Mouse (Mus musculus) MEL (cell line): ENCODE results near the gene Wwc2.

Experiments used
- CHD1 ChIP-seq: IDR thresholded peaks from 2 replicates; pipeline ENCODE4 v1.6.1; 2012; ENCODE audit warnings: low read depth, mild to moderate bottlenecking, inconsistent platforms, low read length, improper control_type of control experiment
- CHD2 ChIP-seq: IDR thresholded peaks from 2 replicates; pipeline ENCODE4 v1.6.1; 2011; ENCODE audit warnings: low read length, improper control_type of control experiment
- CTCF ChIP-seq, 3 experiments: IDR thresholded peaks in 2 of 3; conservative IDR thresholded peaks in 1 of 3; 2 replicates each; pipeline ENCODE4 v1.5.1; 2011 to 2012; ENCODE audit warnings: low read length in 3 of 3, low read depth in 2 of 3, mild to moderate bottlenecking in 2 of 3, improper control_type of control experiment in 1 of 3, inconsistent platforms in 1 of 3, mixed read lengths in 1 of 3, moderate library complexity in 1 of 3; ENCODE audit not compliant: control insufficient read depth in 1 of 3, insufficient read depth in 1 of 3, poor library complexity in 1 of 3, severe bottlenecking in 1 of 3
- EP300 ChIP-seq, 2 experiments: IDR thresholded peaks; 2 replicates each; pipeline ENCODE4 v1.6.1; 2011; ENCODE audit warnings: improper control_type of control experiment in 2 of 2, low read length in 2 of 2, low read depth in 1 of 2, mild to moderate bottlenecking in 1 of 2
- NRF1 ChIP-seq: IDR thresholded peaks from 2 replicates; pipeline ENCODE4 v1.6.1; 2014; ENCODE audit warnings: low read depth, mild to moderate bottlenecking, inconsistent platforms, low read length, improper control_type of control experiment, moderate library complexity; ENCODE audit not compliant: poor library complexity, insufficient read depth, severe bottlenecking
- POLR2A ChIP-seq, 2 experiments: IDR thresholded peaks; 2 replicates each; pipeline ENCODE4 v1.6.1; 2011 to 2012; ENCODE audit warnings: low read length in 2 of 2, mild to moderate bottlenecking in 2 of 2, control low read depth in 1 of 2, improper control_type of control experiment in 1 of 2, low read depth in 1 of 2, moderate library complexity in 1 of 2; ENCODE audit not compliant: control insufficient read depth in 1 of 2, insufficient read depth in 1 of 2, poor library complexity in 1 of 2
- POLR2AphosphoS5 ChIP-seq: IDR thresholded peaks from 2 replicates; pipeline ENCODE4 v1.6.1; 2012; ENCODE audit warnings: low read depth, borderline replicate concordance, mild to moderate bottlenecking, inconsistent platforms, low read length, moderate library complexity, mixed read lengths
- RCOR1 ChIP-seq: IDR thresholded peaks from 2 replicates; pipeline ENCODE4 v1.6.1; 2012; ENCODE audit warnings: low read depth, mild to moderate bottlenecking, inconsistent platforms, low read length, improper control_type of control experiment
- TBP ChIP-seq: IDR thresholded peaks from 2 replicates; pipeline ENCODE4 v1.8.0; 2011; ENCODE audit warnings: low read depth, low read length, improper control_type of control experiment
- TCF12 ChIP-seq: IDR thresholded peaks from 2 replicates; pipeline ENCODE4 v1.6.1; 2014; ENCODE audit warnings: low read depth, mild to moderate bottlenecking, inconsistent platforms, low read length, improper control_type of control experiment, moderate library complexity
- UBTF ChIP-seq: IDR thresholded peaks from 2 replicates; pipeline ENCODE4 v1.6.1; 2012; ENCODE audit warnings: low read depth, mild to moderate bottlenecking, inconsistent platforms, low read length, improper control_type of control experiment, moderate library complexity, borderline replicate concordance; ENCODE audit not compliant: insufficient read depth

DNA sequence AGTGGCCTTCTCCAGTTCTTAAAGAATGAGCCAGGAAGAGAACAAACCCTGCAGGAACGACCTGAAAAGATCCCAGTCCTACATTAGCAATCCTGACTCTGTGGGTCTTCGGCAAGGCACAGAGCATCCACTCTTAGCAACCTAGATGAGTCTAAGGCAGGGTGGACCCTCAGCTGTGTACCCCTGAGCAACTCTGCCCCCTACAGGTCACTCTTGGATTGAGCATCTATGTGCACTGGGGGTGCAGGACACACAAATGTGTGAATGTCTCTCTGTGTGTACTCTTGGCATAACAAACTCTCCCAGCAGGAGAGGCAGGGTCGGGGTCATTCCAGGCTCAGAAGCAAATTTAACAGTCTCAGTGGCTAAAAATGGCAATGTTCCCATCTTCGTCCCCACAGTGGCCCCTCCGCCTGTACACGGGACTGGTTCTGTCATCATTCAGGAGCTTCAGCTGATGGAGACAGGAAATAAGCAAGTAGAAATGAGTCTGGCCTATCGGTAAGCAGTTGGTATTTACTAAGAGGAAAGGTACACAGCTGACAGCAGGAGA is 39.3 kb downstream of the Wwc2 start:
- TF ChIP-seq CTCF (IDR thresholded peaks at IDR 0.05 in 2 of 3, conservative IDR thresholded peaks at IDR 0.05 in 1 of 3; ENCODE audit: control insufficient read depth in 1 of 3, insufficient read depth in 1 of 3, low read depth in 2 of 3, low read length in 3 of 3, poor library complexity in 1 of 3, severe bottlenecking in 1 of 3) (peak; percentile 58 to 64 (median 61)), TBP (no peak), EP300 (IDR thresholded peaks at IDR 0.05; ENCODE audit: low read depth in 1 of 2, low read length in 2 of 2) (no peak), CHD1 (no peak), POLR2A (IDR thresholded peaks at IDR 0.05; ENCODE audit: control insufficient read depth in 1 of 2, insufficient read depth in 1 of 2, low read depth in 1 of 2, low read length in 2 of 2, poor library complexity in 1 of 2) (no peak), POLR2AphosphoS5 (no peak), CHD2 (no peak), RCOR1 (no peak), UBTF (no peak), TCF12 (no peak), NRF1 (no peak)
